Mouse (Mus musculus): ENCODE data around the gene Ccdc177. TPM values are rescaled to one million over a fixed set of nuclear protein-coding genes. Genes with fewer than 3 reads are reported as not detected.

The Ccdc177 gene
- polyA plus RNA-seq, 1 experiment from 2014 or later, result 0.11 TPM

- peaks cover 66% of the 10 kb centered on the region for H3K27me3 ChIP-seq (replicated peaks; ENCODE audit: control insufficient read depth, insufficient read depth, low read length)
- H3K27ac ChIP-seq (ENCODE audit: low read depth), result no peak overlapping the region
- H3K4me3 ChIP-seq (ENCODE audit: low read depth, low read length), result peak overlapping the region; percentile 54
- H3K4me2 ChIP-seq (ENCODE audit: low read length), result peak overlapping the region; percentile 94
- peak; percentile 54 for DNase-seq (ENCODE audit: low spot score)
- peaks cover 20% of the 10 kb centered on the region for H3K4me1 ChIP-seq (replicated peaks; ENCODE audit: control insufficient read depth, insufficient read depth, low read length)
- H3K9ac ChIP-seq (ENCODE audit: low read length), result peak overlapping the region; percentile 40; the same call in 1 of the 2 replicates
- no peaks in the 10 kb centered on the region for H3K9me3 ChIP-seq (ENCODE audit: control insufficient read depth, low read length)
- 13% methylated on average over 13 of the region's 13 CpGs for WGBS
- ATAC-seq (replicated peaks; ENCODE audit: low FRiP score, low TSS enrichment, low read depth), result no peak
- H3K36me3 ChIP-seq (ENCODE audit: control insufficient read depth, insufficient read depth, low read length), result no peaks in the 10 kb centered on the region
These were observed 1.1 kb downstream of the Ccdc177 start for GRCm38 (mm10) chr12:80759387-80759712.

GRCm38 (mm10) chr12:80758559-80759386, 1.7 kb downstream of the Ccdc177 start:
- ATAC-seq (replicated peaks; ENCODE audit: low FRiP score, low TSS enrichment, low read depth) (no peak), DNase-seq (ENCODE audit: low spot score) (peak; percentile 86)
- Histone ChIP-seq H3K4me2 (ENCODE audit: low read length) (peak overlapping the region; percentile 94), H3K9me3 (ENCODE audit: control insufficient read depth, low read length) (no peaks in the 10 kb centered on the region), H3K36me3 (ENCODE audit: control insufficient read depth, insufficient read depth, low read length) (no peaks in the 10 kb centered on the region), H3K9ac (ENCODE audit: low read length) (peak overlapping the region; percentile 48), H3K27ac (ENCODE audit: low read depth) (no peak overlapping the region), H3K27me3 (replicated peaks; ENCODE audit: control insufficient read depth, insufficient read depth, low read length) (peaks cover 66% of the 10 kb centered on the region), H3K4me1 (replicated peaks; ENCODE audit: control insufficient read depth, insufficient read depth, low read length) (peaks cover 20% of the 10 kb centered on the region), H3K4me3 (ENCODE audit: low read depth, low read length) (peak overlapping the region; percentile 54)
- 5% methylated on average over 91 of the region's 92 CpGs for WGBS

GRCm38 (mm10) chr12:80757751-80758558, 2.5 kb downstream of the Ccdc177 start:
- ATAC-seq (replicated peaks; ENCODE audit: low FRiP score, low TSS enrichment, low read depth), result peak; percentile 84
- Histone ChIP-seq H3K9me3 (ENCODE audit: control insufficient read depth, low read length) (no peaks in the 10 kb centered on the region), H3K9ac (ENCODE audit: low read length) (peak overlapping the region; percentile 48), H3K4me2 (ENCODE audit: low read length) (peak overlapping the region; percentile 94), H3K4me3 (ENCODE audit: low read depth, low read length) (peak overlapping the region; percentile 54), H3K4me1 (replicated peaks; ENCODE audit: control insufficient read depth, insufficient read depth, low read length) (peaks cover 20% of the 10 kb centered on the region), H3K36me3 (ENCODE audit: control insufficient read depth, insufficient read depth, low read length) (no peaks in the 10 kb centered on the region), H3K27ac (ENCODE audit: low read depth) (no peak overlapping the region), H3K27me3 (replicated peaks; ENCODE audit: control insufficient read depth, insufficient read depth, low read length) (peaks cover 66% of the 10 kb centered on the region)
- 1% methylated on average over 105 of the region's 122 CpGs for WGBS
- DNase-seq (ENCODE audit: low spot score), result peak; percentile 89

GRCm38 (mm10) chr12:80751556-80751955, 8.9 kb downstream of the Ccdc177 start:
- no peak overlapping the region for H3K27ac ChIP-seq (ENCODE audit: low read depth)
- DNase-seq (ENCODE audit: low spot score), result no peak
- no peaks in the 10 kb centered on the region for H3K4me1 ChIP-seq (replicated peaks; ENCODE audit: control insufficient read depth, insufficient read depth, low read length)
- no peak overlapping the region for H3K4me3 ChIP-seq (ENCODE audit: low read depth, low read length)
- peaks cover 21% of the 10 kb centered on the region for H3K27me3 ChIP-seq (replicated peaks; ENCODE audit: control insufficient read depth, insufficient read depth, low read length)
- H3K9me3 ChIP-seq (ENCODE audit: control insufficient read depth, low read length), result no peaks in the 10 kb centered on the region
- WGBS, result 89% methylated on average over 6 of the region's 6 CpGs
- no peak overlapping the region for H3K4me2 ChIP-seq (ENCODE audit: low read length)
- ATAC-seq (replicated peaks; ENCODE audit: low FRiP score, low TSS enrichment, low read depth), result no peak
- no peak overlapping the region for H3K9ac ChIP-seq (ENCODE audit: low read length)
- no peaks in the 10 kb centered on the region for H3K36me3 ChIP-seq (ENCODE audit: control insufficient read depth, insufficient read depth, low read length)

GRCm38 (mm10) chr12:80746031-80746813, 14.3 kb downstream of the Ccdc177 start:
- WGBS, result 52% methylated on average over 8 of the region's 8 CpGs
- Histone ChIP-seq H3K4me2 (ENCODE audit: low read length) (no peak overlapping the region), H3K27me3 (replicated peaks; ENCODE audit: control insufficient read depth, insufficient read depth, low read length) (0 out of 2 replicates have a peak, but pooled peaks cover 3% of the 10 kb centered on the region), H3K9ac (ENCODE audit: low read length) (no peak overlapping the region), H3K4me1 (replicated peaks; ENCODE audit: control insufficient read depth, insufficient read depth, low read length) (no peaks in the 10 kb centered on the region), H3K27ac (ENCODE audit: low read depth) (peak overlapping the region; percentile 16; the same call in 1 of the 2 replicates), H3K9me3 (ENCODE audit: control insufficient read depth, low read length) (no peaks in the 10 kb centered on the region), H3K36me3 (ENCODE audit: control insufficient read depth, insufficient read depth, low read length) (no peaks in the 10 kb centered on the region), H3K4me3 (ENCODE audit: low read depth, low read length) (no peak overlapping the region)
- DNase-seq (ENCODE audit: low spot score) (no peak), ATAC-seq (replicated peaks; ENCODE audit: low FRiP score, low TSS enrichment, low read depth) (peak; percentile 53)

- WGBS, result 78% methylated on average over 1 of the region's 1 CpGs
- Histone ChIP-seq H3K4me1 (replicated peaks; ENCODE audit: control insufficient read depth, insufficient read depth, low read length) (no peaks in the 10 kb centered on the region), H3K4me3 (ENCODE audit: low read depth, low read length) (no peak overlapping the region), H3K9me3 (ENCODE audit: control insufficient read depth, low read length) (no peaks in the 10 kb centered on the region), H3K4me2 (ENCODE audit: low read length) (no peak overlapping the region), H3K9ac (ENCODE audit: low read length) (no peak overlapping the region), H3K36me3 (ENCODE audit: control insufficient read depth, insufficient read depth, low read length) (no peaks in the 10 kb centered on the region), H3K27ac (ENCODE audit: low read depth) (no peak overlapping the region), H3K27me3 (replicated peaks; ENCODE audit: control insufficient read depth, insufficient read depth, low read length) (no peaks in the 10 kb centered on the region)
- ATAC-seq (replicated peaks; ENCODE audit: low FRiP score, low TSS enrichment, low read depth) (no peak), DNase-seq (ENCODE audit: low spot score) (no peak)
These were observed 15.9 kb downstream of the Ccdc177 start for GRCm38 (mm10) chr12:80744614-80745013.

- Histone ChIP-seq H3K27me3 (replicated peaks; ENCODE audit: control insufficient read depth, insufficient read depth, low read length) (no peaks in the 10 kb centered on the region), H3K4me3 (ENCODE audit: low read depth, low read length) (no peak overlapping the region), H3K27ac (ENCODE audit: low read depth) (no peak overlapping the region), H3K9ac (ENCODE audit: low read length) (no peak overlapping the region), H3K4me1 (replicated peaks; ENCODE audit: control insufficient read depth, insufficient read depth, low read length) (no peaks in the 10 kb centered on the region), H3K36me3 (ENCODE audit: control insufficient read depth, insufficient read depth, low read length) (no peaks in the 10 kb centered on the region), H3K4me2 (ENCODE audit: low read length) (no peak overlapping the region), H3K9me3 (ENCODE audit: control insufficient read depth, low read length) (no peaks in the 10 kb centered on the region)
- WGBS, result 28% methylated on average over 9 of the region's 9 CpGs
- ATAC-seq (replicated peaks; ENCODE audit: low FRiP score, low TSS enrichment, low read depth) (no peak), DNase-seq (ENCODE audit: low spot score) (no peak)
These were observed 21.0 kb downstream of the Ccdc177 start for GRCm38 (mm10) chr12:80739482-80739881.

GRCm38 (mm10) chr12:80737283-80737600, 23.2 kb downstream of the Ccdc177 start:
- DNase-seq (ENCODE audit: low spot score), result no peak
- Histone ChIP-seq H3K4me3 (ENCODE audit: low read depth, low read length) (no peak overlapping the region), H3K27me3 (replicated peaks; ENCODE audit: control insufficient read depth, insufficient read depth, low read length) (no peaks in the 10 kb centered on the region), H3K4me2 (ENCODE audit: low read length) (no peak overlapping the region), H3K27ac (ENCODE audit: low read depth) (no peak overlapping the region), H3K36me3 (ENCODE audit: control insufficient read depth, insufficient read depth, low read length) (no peaks in the 10 kb centered on the region), H3K9me3 (ENCODE audit: control insufficient read depth, low read length) (no peaks in the 10 kb centered on the region), H3K4me1 (replicated peaks; ENCODE audit: control insufficient read depth, insufficient read depth, low read length) (no peaks in the 10 kb centered on the region), H3K9ac (ENCODE audit: low read length) (no peak overlapping the region)
- ATAC-seq (replicated peaks; ENCODE audit: low FRiP score, low TSS enrichment, low read depth), result no peak
- 50% methylated on average over 5 of the region's 5 CpGs for WGBS
